Mouse (Mus musculus) bone marrow macrophage, adult 2 months (primary cell): Measurements from ENCODE around the gene Rabl6.

ENCODE experiments used
- CTCF ChIP-seq: IDR thresholded peaks from 2 replicates; pipeline ENCODE4 v1.5.1; 2012; ENCODE audit warnings: low read depth, mild to moderate bottlenecking, low read length, moderate library complexity
- POLR2A ChIP-seq: IDR thresholded peaks from 2 replicates; pipeline ENCODE4 v1.6.1; 2012; ENCODE audit warnings: mild to moderate bottlenecking, low read depth, low read length, borderline replicate concordance

DNA sequence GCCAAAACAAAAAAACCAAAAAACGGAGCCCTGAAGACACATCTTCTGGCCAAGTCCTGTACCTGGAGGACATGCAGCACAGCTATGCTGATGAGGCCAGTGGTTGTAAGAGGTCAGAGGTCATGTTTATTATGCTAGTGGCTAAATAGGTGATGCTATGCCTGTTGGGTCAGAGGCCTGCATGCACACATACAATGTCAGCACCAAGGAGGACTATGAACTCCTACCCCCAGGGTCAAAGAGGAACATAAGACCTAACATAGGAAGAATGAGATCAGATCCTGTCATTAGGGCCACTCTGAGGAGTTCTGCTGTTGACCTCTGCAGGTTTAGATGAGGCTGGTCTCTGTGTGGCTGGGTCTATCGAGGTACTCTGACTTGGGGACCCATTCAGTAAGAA lies 8.3 kb downstream of the Rabl6 start:
- TF ChIP-seq POLR2A (no peak), CTCF (no peak)
